Mouse (Mus musculus): ENCODE data around the gene Ablim1. TPM values are rescaled to one million over a fixed set of nuclear protein-coding genes. Genes with fewer than 3 reads are reported as not detected.

The Ablim1 gene
- polyA plus RNA-seq, 1 experiment from 2014 or later: 26.6 TPM

- WGBS: 80% methylated on average over 2 of the region's 2 CpGs
- no peak overlapping the region for H3K4me2 ChIP-seq (replicated peaks)
Measured at GRCm38 (mm10) chr19:57088804-57089369, 225.8 kb downstream of the Ablim1 start.

DNA sequence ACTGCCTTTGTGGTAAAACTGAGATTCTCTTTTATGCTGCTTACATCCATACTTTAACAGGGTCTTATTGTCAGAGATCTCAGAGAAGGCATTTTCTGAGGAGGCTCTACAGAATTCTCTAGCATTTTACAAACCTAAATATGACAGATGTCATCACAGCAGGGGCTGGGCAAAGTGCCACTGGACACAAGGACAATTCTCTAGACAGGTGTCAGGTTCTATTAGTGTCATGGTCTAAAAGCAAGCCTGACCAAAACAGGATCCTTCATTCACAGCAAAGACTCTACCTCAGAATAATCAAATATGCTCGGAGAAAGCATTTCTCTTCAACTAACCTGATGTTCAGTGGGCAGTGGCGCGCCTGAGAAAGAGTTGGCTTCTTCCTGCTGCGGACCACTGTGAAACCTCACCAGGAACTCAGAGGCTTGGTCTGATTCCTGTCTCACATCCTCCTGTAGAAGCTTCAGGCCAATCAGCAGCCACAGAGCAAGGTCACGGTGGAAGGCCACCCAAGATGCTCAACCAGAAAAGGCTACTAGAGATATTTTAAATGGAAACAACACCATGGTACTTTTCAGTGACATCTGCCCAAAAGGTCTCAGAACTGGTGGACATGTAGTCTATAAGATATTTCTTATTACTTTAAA is 230.1 kb downstream of the Ablim1 start:
- Histone ChIP-seq H3K27ac (no peak overlapping the region), H3K4me2 (replicated peaks) (no peak overlapping the region), H3K36me3 (no peaks in the 10 kb centered on the region), H3K9me3 (replicated peaks) (no peaks in the 10 kb centered on the region; the same call in 1 of the 2 replicates), H3K9ac (no peak overlapping the region), H3K4me1 (peaks cover 8% of the 10 kb centered on the region), H3K4me3 (no peak overlapping the region), H3K27me3 (no peaks in the 10 kb centered on the region)
- 88% methylated on average over 5 of the region's 5 CpGs for WGBS
- no peak for ATAC-seq (ENCODE audit: low FRiP score)

More at GRCm38 (mm10) chr19:57088804-57089369, 225.8 kb downstream of the Ablim1 start:
- Histone ChIP-seq H3K36me3 (no peaks in the 10 kb centered on the region), H3K9ac (no peak overlapping the region), H3K4me1 (no peaks in the 10 kb centered on the region; the same call in 1 of the 2 replicates), H3K27me3 (no peaks in the 10 kb centered on the region), H3K27ac (no peak overlapping the region), H3K4me3 (no peak overlapping the region), H3K9me3 (replicated peaks) (no peaks in the 10 kb centered on the region; the same call in 1 of the 2 replicates)
- no peak for ATAC-seq (ENCODE audit: low FRiP score)

- no peaks in the 10 kb centered on the region; the same call in 1 of the 2 replicates for H3K9me3 ChIP-seq (replicated peaks)
- H3K4me1 ChIP-seq: peaks cover 12% of the 10 kb centered on the region
- H3K9ac ChIP-seq: no peak overlapping the region
- H3K27ac ChIP-seq: no peak overlapping the region
- WGBS: 95% methylated on average over 2 of the region's 2 CpGs
- no peaks in the 10 kb centered on the region for H3K36me3 ChIP-seq
- no peak for ATAC-seq (ENCODE audit: low FRiP score)
- H3K4me3 ChIP-seq: no peak overlapping the region
- H3K27me3 ChIP-seq: no peaks in the 10 kb centered on the region
- H3K4me2 ChIP-seq (replicated peaks): no peak overlapping the region
Measured at GRCm38 (mm10) chr19:57083887-57084286, 230.8 kb downstream of the Ablim1 start.

DNA sequence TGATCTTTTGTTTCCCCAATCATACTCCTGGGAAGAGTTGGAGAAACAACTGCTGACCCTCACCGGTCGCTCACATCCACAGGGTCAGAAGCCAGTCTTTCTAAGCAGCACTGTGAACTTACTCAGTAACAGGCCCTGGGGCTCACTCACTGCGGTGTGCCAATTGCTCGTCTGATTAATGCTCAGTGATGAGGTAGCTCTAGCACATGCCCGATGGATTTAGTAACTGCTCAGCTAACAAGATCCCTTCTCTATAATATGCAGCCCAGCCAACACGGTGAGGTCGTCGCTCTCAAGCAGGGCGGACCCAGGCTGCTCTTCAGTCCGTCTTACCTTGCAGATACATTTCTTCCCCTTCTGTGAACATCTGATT is 231.6 kb downstream of the Ablim1 start:
- 65% methylated on average over 10 of the region's 10 CpGs for WGBS
- Histone ChIP-seq H3K27me3 (no peaks in the 10 kb centered on the region), H3K4me3 (no peak overlapping the region), H3K36me3 (no peaks in the 10 kb centered on the region), H3K9me3 (replicated peaks) (no peaks in the 10 kb centered on the region; the same call in 1 of the 2 replicates), H3K4me1 (peaks cover 19% of the 10 kb centered on the region), H3K4me2 (replicated peaks) (no peak overlapping the region), H3K27ac (no peak overlapping the region), H3K9ac (no peak overlapping the region)
- ATAC-seq (ENCODE audit: low FRiP score): no peak

GRCm38 (mm10) chr19:57082454-57083182 is 232.1 kb downstream of the Ablim1 start:
- Histone ChIP-seq H3K4me3 (no peak overlapping the region), H3K27ac (no peak overlapping the region), H3K4me2 (replicated peaks) (no peak overlapping the region), H3K9ac (no peak overlapping the region), H3K36me3 (no peaks in the 10 kb centered on the region), H3K9me3 (replicated peaks) (no peaks in the 10 kb centered on the region; the same call in 1 of the 2 replicates), H3K27me3 (no peaks in the 10 kb centered on the region), H3K4me1 (peaks cover 25% of the 10 kb centered on the region)
- no peak for ATAC-seq (ENCODE audit: low FRiP score)
- WGBS: 75% methylated on average over 17 of the region's 17 CpGs

- no peaks in the 10 kb centered on the region; the same call in 1 of the 2 replicates for H3K9me3 ChIP-seq (replicated peaks)
- no peaks in the 10 kb centered on the region for H3K27me3 ChIP-seq
- H3K9ac ChIP-seq: no peak overlapping the region
- no peak overlapping the region for H3K27ac ChIP-seq
- no peak overlapping the region for H3K4me2 ChIP-seq (replicated peaks)
- no peak for ATAC-seq (ENCODE audit: low FRiP score)
- H3K4me3 ChIP-seq: no peak overlapping the region
- WGBS: 52% methylated on average over 4 of the region's 4 CpGs
- no peaks in the 10 kb centered on the region for H3K36me3 ChIP-seq
- H3K4me1 ChIP-seq: peaks cover 27% of the 10 kb centered on the region
Measured at GRCm38 (mm10) chr19:57081536-57081935, 233.2 kb downstream of the Ablim1 start.

GRCm38 (mm10) chr19:57079606-57079981 is 235.1 kb downstream of the Ablim1 start:
- Histone ChIP-seq H3K4me2 (replicated peaks) (no peak overlapping the region), H3K36me3 (no peaks in the 10 kb centered on the region), H3K4me3 (no peak overlapping the region), H3K27ac (no peak overlapping the region), H3K4me1 (peaks cover 27% of the 10 kb centered on the region), H3K9ac (no peak overlapping the region), H3K9me3 (replicated peaks) (no peaks in the 10 kb centered on the region), H3K27me3 (no peaks in the 10 kb centered on the region)
- no peak for ATAC-seq (ENCODE audit: low FRiP score)
- WGBS: 90% methylated on average over 3 of the region's 3 CpGs

- Histone ChIP-seq H3K36me3 (no peaks in the 10 kb centered on the region), H3K9ac (no peak overlapping the region), H3K9me3 (replicated peaks) (no peaks in the 10 kb centered on the region), H3K4me1 (peaks cover 27% of the 10 kb centered on the region), H3K4me3 (no peak overlapping the region), H3K27me3 (no peaks in the 10 kb centered on the region), H3K27ac (peak overlapping the region; percentile 24), H3K4me2 (replicated peaks) (no peak overlapping the region)
- 56% methylated on average over 10 of the region's 10 CpGs for whole genome bisulfite sequencing
- no peak for ATAC-seq (ENCODE audit: low FRiP score)
Measured at GRCm38 (mm10) chr19:57078867-57079605, 235.7 kb downstream of the Ablim1 start.

DNA sequence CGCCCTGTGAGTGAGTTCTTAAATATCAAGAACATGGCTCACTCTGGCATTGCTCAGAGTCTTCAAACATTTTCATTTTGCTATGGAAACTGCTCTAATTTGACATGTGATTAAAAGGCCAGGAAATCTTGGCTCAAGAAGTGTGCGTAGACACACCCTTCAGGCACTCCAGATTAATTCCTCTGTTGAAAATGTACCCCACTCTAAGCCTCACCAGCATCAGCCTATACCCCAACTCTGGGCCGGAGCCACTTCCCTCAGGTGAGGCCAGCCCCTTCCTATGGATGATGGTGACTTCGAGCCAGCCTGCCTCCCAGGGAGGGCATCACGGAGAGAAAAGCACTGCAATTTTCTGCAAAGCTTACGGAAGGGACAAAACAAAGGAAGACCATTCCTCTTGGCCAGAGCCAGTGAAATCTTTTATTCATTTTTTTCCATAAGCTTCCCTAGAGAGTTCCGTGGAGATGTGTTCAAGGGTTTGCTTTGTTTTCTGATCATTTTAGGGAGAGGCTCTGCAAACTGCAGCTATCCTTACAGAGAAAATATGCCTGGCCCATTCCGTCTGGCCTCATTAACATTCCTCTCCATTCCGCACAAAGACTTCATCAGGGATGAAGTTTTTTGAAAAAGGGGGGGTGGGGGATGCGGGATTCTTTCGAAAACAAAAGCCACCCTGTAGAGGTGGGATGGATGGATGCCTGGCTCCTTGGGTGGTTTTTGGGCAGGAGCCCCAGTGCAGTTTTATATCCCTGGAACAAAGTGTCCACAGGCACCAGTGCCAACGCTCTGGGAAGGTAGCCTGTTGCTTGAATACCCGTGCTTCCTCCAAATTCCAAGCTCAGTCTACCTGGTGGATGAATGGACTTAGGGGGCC is 236.7 kb downstream of the Ablim1 start:
- H3K27ac ChIP-seq: peak overlapping the region; percentile 41
- H3K9ac ChIP-seq: no peak overlapping the region
- H3K9me3 ChIP-seq (replicated peaks): no peaks in the 10 kb centered on the region
- no peaks in the 10 kb centered on the region for H3K36me3 ChIP-seq
- H3K4me2 ChIP-seq (replicated peaks): no peak overlapping the region
- no peak overlapping the region for H3K4me3 ChIP-seq
- H3K27me3 ChIP-seq: no peaks in the 10 kb centered on the region
- WGBS: 27% methylated on average over 13 of the region's 13 CpGs
- peak; percentile 64 for ATAC-seq (ENCODE audit: low FRiP score)
- peaks cover 27% of the 10 kb centered on the region for H3K4me1 ChIP-seq

DNA sequence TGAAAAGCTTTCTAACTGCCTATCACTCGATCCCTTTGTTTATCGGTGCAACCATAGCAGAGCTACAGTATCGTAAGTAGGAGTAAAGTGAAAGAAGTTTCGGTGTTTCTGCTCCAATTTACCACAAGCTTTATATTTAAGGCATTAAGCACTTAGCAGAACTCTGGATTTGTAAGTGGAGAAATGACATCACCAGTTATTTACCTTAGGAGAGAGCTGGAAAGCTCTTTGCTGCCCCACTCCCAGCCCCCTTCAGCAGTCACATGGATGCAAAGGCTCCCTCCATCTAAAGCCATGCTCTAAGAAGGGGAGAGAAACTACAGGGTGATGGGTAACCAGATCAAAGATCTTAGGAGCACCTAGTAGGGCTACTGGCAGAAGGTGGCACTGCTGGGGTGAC is 241.3 kb downstream of the Ablim1 start:
- Histone ChIP-seq H3K36me3 (no peaks in the 10 kb centered on the region), H3K4me2 (replicated peaks) (no peak overlapping the region), H3K27ac (no peak overlapping the region), H3K9ac (no peak overlapping the region), H3K9me3 (replicated peaks) (no peaks in the 10 kb centered on the region), H3K4me3 (no peak overlapping the region), H3K4me1 (peaks cover 15% of the 10 kb centered on the region), H3K27me3 (no peaks in the 10 kb centered on the region)
- no peak for ATAC-seq (ENCODE audit: low FRiP score)
- 88% methylated on average over 4 of the region's 4 CpGs for WGBS

GRCm38 (mm10) chr19:57072756-57073155 is 242.0 kb downstream of the Ablim1 start:
- Histone ChIP-seq H3K27me3 (no peaks in the 10 kb centered on the region), H3K9ac (no peak overlapping the region), H3K27ac (no peak overlapping the region), H3K36me3 (no peaks in the 10 kb centered on the region), H3K4me1 (peaks cover 8% of the 10 kb centered on the region), H3K4me2 (replicated peaks) (no peak overlapping the region), H3K9me3 (replicated peaks) (no peaks in the 10 kb centered on the region), H3K4me3 (no peak overlapping the region)
- ATAC-seq (ENCODE audit: low FRiP score): no peak
- WGBS: 71% methylated on average over 3 of the region's 3 CpGs

All from hindbrain, embryonic 12.5 days (tissue).